In the genomic region with DNA sequence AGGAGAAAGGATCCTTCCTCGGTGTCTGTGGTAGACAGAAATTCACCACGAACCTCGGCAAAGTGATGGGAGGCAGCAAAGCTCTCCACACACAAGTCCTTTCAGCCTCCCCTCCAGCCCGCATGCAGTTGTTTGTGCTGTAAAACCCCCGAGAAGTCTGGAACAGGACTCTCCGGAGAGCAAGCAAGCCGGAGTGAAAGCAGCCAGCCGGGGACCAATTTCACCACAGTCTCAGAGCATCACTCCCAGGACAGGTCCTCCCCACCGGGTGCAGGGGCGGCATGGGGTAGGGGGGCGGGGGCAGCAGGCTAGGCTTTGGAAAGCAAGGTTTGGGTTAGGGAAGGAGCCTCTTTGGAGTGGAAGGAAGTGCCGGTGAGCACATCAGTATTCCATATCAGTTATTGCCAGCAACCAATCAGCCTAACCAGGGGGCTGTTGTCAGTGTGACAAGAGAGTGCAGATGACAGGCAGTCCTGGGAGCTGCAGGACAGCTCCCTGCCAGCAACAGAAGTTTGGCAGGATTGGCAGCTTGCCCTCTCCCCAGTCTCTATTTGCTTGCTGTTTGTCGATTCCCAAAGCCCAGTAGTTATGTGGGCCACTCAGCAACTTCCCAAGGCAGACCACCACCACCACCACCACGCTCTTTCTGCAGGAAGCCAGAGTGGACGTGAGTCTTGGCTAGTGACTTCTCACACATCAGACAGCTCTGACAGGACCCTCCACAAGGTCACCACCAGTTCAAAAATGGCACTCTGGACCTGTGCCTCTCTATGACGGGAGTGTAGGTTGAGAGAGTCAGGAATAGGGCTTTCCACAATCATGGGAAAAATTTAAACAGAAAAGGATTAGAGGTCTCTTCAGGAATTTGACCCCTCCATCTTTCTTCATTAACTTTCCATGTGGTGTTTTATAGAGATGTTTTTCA, we compare ENCODE assay signal across 8 mouse cellular contexts.
DNase-seq lines count a peak whose midpoint lies in the region; ATAC-seq and TF ChIP-seq lines count a peak whose summit lies in the region.

No protein-coding gene starts in this region.

- no peak overlapping the region for H3K27ac ChIP-seq in heart, adult 2 months
- peak overlapping the region; percentile 67 for H3K27ac ChIP-seq in forebrain, embryonic 13.5 days
- no peak overlapping the region for H3K27ac ChIP-seq in intestine, embryonic 15.5 days
- H3K27ac ChIP-seq in midbrain, embryonic 13.5 days, result peak overlapping the region; percentile 71

- peak overlapping the region; percentile 86 for H3K4me2 ChIP-seq in forebrain, embryonic 13.5 days
- peak overlapping the region; percentile 66 for H3K4me2 ChIP-seq in intestine, embryonic 15.5 days (replicated peaks)
- peak overlapping the region; percentile 61 for H3K4me2 ChIP-seq in midbrain, embryonic 13.5 days (replicated peaks)

- no peak for TF ChIP-seq EP300 in heart, adult 2 months (IDR thresholded peaks at IDR 0.05; ENCODE audit: insufficient read depth, low read depth, low read length)

- H3K36me3 ChIP-seq in heart, adult 2 months (ENCODE audit: control insufficient read depth, insufficient read depth, low read length), result no peaks in the 10 kb centered on the region
- no peaks in the 10 kb centered on the region for H3K36me3 ChIP-seq in forebrain, embryonic 13.5 days (ENCODE audit: poor library complexity, severe bottlenecking)
- H3K36me3 ChIP-seq in intestine, embryonic 15.5 days, result no peaks in the 10 kb centered on the region
- H3K36me3 ChIP-seq in midbrain, embryonic 13.5 days, result no peaks in the 10 kb centered on the region

- H3K4me3 ChIP-seq in heart, adult 2 months, result no peak overlapping the region; the same call in 1 of the 2 replicates
- H3K4me3 ChIP-seq in forebrain, embryonic 13.5 days, result peak overlapping the region; percentile 57
- H3K4me3 ChIP-seq in intestine, embryonic 15.5 days (replicated peaks), result peak overlapping the region; percentile 24
- peak overlapping the region; percentile 51 for H3K4me3 ChIP-seq in midbrain, embryonic 13.5 days (replicated peaks)

- ATAC-seq in forebrain, embryonic 13.5 days, result peak; percentile 83
- ATAC-seq in intestine, embryonic 15.5 days, result no peak
- peak; percentile 88 for ATAC-seq in midbrain, embryonic 13.5 days

- H3K4me1 ChIP-seq in heart, adult 2 months (ENCODE audit: control insufficient read depth, insufficient read depth, low read length), result no peaks in the 10 kb centered on the region
- H3K4me1 ChIP-seq in forebrain, embryonic 13.5 days, result peaks cover 24% of the 10 kb centered on the region
- peaks cover 11% of the 10 kb centered on the region; the same call in 1 of the 2 replicates for H3K4me1 ChIP-seq in intestine, embryonic 15.5 days (replicated peaks)
- H3K4me1 ChIP-seq in midbrain, embryonic 13.5 days (replicated peaks), result peaks cover 19% of the 10 kb centered on the region

- no peak for TF ChIP-seq POLR2A in heart, adult 2 months (IDR thresholded peaks at IDR 0.05; ENCODE audit: insufficient read depth, low read depth, low read length)

- TF ChIP-seq CTCF in heart, adult 2 months (IDR thresholded peaks at IDR 0.05), result no peak

- 7% methylated on average over 16 of the region's 16 CpGs for WGBS in heart, adult 2 months
- 4% methylated on average over 16 of the region's 16 CpGs for WGBS in forebrain, embryonic 13.5 days
- WGBS in intestine, embryonic 15.5 days, result 5% methylated on average over 16 of the region's 16 CpGs
- WGBS in midbrain, embryonic 13.5 days, result 4% methylated on average over 16 of the region's 16 CpGs

- no peak overlapping the region for H3K9ac ChIP-seq in heart, adult 2 months (ENCODE audit: low read depth, low read length)
- H3K9ac ChIP-seq in forebrain, embryonic 13.5 days, result peak overlapping the region; percentile 70
- H3K9ac ChIP-seq in intestine, embryonic 15.5 days, result no peak overlapping the region; the same call in 1 of the 2 replicates
- H3K9ac ChIP-seq in midbrain, embryonic 13.5 days (replicated peaks), result peak overlapping the region; percentile 75

- H3K27me3 ChIP-seq in heart, adult 2 months (ENCODE audit: control insufficient read depth, insufficient read depth, low read length), result no peaks in the 10 kb centered on the region
- H3K27me3 ChIP-seq in forebrain, embryonic 13.5 days, result peaks cover 7% of the 10 kb centered on the region; the same call in 1 of the 2 replicates
- H3K27me3 ChIP-seq in intestine, embryonic 15.5 days (replicated peaks), result 0 out of 2 replicates have a peak, but pooled peaks cover 6% of the 10 kb centered on the region
- no peaks in the 10 kb centered on the region; the same call in 1 of the 2 replicates for H3K27me3 ChIP-seq in midbrain, embryonic 13.5 days

- no peaks in the 10 kb centered on the region for H3K79me2 ChIP-seq in heart, adult 2 months (replicated peaks; ENCODE audit: control insufficient read depth, insufficient read depth, low read length)

- H3K9me3 ChIP-seq in forebrain, embryonic 13.5 days (replicated peaks), result no peaks in the 10 kb centered on the region
- H3K9me3 ChIP-seq in intestine, embryonic 15.5 days, result no peaks in the 10 kb centered on the region
- no peaks in the 10 kb centered on the region for H3K9me3 ChIP-seq in midbrain, embryonic 13.5 days

- intact Hi-C loops in heart, adult 2 months (cut with DNase I), result no loop called here

- DNase-seq in heart, adult 2 months, result peak; percentile 5 to 25
- no peak for DNase-seq in heart, adult 11 months
- peak; percentile 70 for DNase-seq in brain, adult 2 months (ENCODE audit: low read depth, low spot score)
- DNase-seq in urinary bladder, postnatal 10 days (ENCODE audit: low spot score), result no peak
- no peak for DNase-seq in gastrocnemius, postnatal 10 days

Comparison
In these comparisons a context has a peak if more than half of its experiments do, and no peak if none do; other contexts are left out.
1. DNase-seq: peak in heart, adult 2 months (2 of 2) and brain, adult 2 months (single experiment); none in heart, adult 11 months (single experiment), urinary bladder, postnatal 10 days (single experiment) and gastrocnemius, postnatal 10 days (single experiment).
2. H3K27ac ChIP-seq: peak in forebrain, embryonic 13.5 days (single experiment) and midbrain, embryonic 13.5 days (single experiment); none in heart, adult 2 months (single experiment) and intestine, embryonic 15.5 days (single experiment).
3. H3K9ac ChIP-seq: peak in forebrain, embryonic 13.5 days (single experiment) and midbrain, embryonic 13.5 days (single experiment); none in heart, adult 2 months (single experiment) and intestine, embryonic 15.5 days (single experiment).
4. Peak in every context shown above with its lines, with median percentiles within 50 percentile points of each other: H3K4me2 ChIP-seq.